Mouse (Mus musculus) T-helper 1 cell (primary cell): ENCODE results near the gene B4galnt1.
"Not testable (repeated sequence)": the region's sequence is repeated elsewhere in the genome, so short reads cannot be mapped to it uniquely, and the experiment has no call there.

Experiments used
- in situ Hi-C: fragments of 300-600 bp; cut with MboI, MseI; formaldehyde crosslinking; loops from one replicate; pipeline ENCODE4 v1.15.1; 2025; ENCODE audit warnings: high pct_unique_total_duplicates

The B4galnt1 gene

DNA sequence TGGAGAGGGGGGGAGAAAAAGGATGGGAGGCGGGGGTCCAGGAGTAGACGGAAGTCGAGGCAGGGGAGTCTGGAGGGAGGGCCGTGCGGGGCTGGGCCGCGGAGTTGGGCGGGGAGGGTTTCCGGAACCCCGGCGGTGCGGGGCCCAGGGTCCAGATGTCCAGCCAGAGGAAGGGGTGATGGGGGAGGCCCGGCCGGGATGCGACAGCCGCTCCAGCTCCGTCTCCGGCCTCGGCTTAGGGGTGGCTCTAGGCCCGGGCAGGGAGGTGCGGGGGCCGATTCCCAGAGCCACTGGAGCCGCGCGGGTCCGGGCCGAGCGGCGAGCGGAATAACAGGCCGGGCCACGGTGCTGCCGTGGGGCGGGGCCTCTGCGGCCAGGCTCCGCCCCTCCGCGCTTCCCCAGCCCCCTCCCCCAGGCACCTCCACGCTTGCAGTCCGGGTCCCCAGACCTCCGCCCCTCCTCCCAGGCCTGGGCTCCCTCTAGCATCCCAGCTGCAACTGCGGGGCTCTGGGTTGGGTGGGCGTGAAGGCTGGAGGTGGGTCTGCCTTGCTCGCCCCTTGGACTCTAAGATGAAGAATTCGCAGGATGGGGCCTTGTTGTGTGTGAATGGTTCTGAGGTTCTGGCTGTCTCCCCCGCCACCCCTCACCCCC, 23.6 kb downstream of the B4galnt1 start:
- in situ Hi-C loops: no loop called here

DNA sequence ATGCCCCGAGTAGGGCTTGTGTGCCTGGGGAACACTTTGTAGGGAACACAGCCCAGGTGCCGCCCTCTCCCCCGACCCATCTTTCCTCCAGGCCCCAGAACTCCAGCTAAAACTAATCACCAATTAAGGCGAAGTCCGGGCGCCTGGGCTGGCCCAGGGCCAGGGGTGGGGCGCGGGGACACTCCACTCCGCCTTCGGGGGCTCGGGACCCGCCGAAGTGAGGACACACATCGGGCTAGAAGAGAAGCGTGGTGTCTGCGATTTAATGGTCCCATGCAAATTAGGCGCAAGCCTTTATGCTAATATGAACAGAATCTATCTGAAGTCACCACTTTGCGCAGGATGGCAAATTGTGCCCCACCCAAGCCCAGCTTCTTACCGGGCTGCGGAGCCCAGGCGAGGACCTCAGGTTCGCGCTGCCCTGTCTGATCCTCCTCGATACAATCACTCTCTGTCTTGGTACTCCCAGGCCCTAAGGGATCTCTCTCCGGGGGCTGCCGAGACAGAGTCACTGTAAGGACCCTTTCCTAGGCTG, 24.2 kb downstream of the B4galnt1 start:
- in situ Hi-C loops: no loop called here

DNA sequence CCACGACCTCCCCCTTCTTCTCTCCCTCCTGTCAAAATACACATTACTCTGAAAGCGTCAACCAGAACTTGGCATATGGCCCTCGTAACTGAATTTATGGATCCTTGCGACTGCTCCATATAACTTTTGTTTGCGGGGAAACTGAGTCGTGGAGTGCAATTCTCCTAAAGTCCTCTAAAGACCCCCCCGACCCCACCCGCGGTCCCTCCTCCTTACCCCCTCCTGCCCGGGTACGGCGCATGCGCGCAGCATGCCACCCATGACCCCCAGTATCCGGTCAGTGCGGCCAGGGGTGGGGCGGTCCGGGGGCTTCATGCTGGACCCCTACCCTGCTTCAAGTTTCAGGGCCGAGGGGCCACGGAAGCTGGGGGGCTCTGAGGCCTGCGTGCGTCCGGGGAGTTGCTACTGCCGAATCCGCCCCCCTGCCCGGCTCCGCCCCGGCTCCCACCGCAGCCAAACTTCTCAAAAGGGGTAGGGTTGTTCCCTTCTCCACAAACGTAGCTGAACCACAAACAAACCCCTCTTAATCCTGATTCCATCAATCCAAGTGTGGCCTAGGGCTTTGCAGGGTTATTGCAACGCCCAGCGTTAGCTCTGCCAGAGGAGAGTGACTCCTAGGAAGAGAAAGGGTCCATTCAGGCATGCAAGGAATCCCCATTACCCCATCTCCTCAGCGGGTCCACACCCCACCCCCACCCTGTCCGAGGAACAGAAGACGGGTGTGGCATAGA, 24.8 kb downstream of the B4galnt1 start, which contains the start of gene Arhgef25:
Gene Arhgef25, minus strand, starts transcription at position 433 of the 731 bp plus-strand sequence.
- in situ Hi-C loops: no loop called here

DNA sequence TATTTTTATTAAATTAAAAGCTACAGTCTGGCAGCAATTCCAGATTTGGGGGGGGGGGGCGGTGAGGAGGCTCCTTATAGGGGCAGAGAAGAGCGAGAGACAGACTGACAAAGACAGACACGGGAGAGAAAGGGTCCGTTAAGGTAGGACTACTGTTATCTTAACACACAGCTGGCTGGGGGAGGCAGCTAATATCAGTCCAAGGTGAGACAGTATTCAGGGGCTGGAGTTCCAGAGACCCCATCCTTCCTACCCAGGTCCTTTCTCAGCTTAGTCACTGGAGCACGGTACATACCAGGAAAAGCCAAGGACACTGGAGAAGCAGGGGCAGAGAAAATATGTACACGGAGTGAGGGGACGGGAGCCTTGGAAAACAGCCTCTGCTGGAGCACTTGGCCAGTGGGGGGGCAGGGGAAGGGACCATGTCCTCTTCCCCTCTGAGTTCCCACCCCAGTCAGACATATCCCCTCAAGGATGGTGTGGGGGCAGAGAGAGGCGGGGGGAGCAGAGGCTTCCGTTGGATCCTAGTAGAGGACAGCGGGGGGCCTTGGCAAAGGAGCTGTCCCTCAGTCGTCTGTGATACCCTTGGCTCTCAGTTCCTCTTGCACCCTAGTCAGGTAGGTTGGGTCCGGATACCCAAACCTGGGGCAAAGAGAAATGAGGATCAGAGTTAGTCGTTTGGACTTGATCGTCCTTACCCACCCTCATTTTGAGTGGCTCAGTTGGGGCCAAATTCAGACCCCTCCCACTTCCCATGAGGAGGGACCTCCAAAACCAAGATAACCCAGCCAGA, 25.6 kb downstream of the B4galnt1 start:
- in situ Hi-C loops: no loop called here

DNA sequence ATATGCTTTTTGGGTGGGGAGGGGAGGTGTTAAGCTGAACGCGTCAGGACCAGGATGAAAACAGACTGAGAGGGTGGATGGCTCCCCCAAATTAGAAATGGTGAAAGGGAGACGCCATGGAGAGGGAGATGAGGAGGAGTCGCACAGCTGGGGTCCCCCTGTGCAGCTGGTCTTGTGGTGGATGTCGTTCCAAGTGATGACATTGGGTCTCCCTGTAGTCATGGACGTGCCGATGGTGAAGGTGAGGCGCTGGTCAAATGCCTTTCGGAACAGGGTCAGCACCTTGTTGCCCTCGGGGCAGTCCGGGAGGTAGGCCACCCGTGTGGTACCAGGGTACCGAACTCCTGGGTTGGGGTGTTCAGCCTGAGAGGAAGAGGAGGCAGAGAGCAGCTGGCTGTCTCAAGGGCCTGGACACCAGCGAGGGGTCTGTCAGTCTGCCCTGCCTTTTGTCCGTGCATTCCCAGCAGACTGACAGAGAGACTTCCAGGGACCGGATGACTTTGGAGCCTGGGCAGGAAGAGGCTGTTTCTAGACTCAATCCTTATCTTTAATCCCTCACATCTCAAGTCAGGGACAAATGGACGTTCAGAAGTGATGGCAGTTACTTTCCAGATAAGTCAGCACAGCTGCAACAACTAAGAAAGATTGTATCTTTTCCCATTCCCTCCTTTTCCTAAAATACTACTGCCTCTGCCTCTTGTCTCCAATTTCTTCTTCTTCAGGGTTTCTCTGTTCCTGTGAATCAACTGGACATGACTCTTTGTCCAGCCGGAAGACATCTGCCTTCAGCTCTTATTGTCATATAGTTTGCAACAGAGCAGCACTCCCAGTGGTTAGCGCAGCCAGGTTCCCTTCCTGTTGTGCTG, 26.4 kb downstream of the B4galnt1 start:
- in situ Hi-C loops: no loop called here

DNA sequence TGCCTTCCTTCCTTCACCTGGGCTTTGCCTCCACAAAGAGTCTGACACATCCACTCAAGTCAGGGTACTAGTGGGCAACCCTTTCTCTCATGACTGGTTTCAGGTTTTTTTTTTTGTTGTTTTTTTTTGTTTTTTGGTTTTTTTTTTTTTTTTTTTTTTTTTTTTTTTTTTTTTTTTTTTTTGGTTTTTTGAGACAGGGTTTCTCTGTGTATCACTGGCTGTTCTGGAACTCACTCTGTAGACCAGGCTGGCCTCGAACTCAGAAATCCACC, 27.0 kb downstream of the B4galnt1 start:
- in situ Hi-C loops: not testable (repeated sequence)

DNA sequence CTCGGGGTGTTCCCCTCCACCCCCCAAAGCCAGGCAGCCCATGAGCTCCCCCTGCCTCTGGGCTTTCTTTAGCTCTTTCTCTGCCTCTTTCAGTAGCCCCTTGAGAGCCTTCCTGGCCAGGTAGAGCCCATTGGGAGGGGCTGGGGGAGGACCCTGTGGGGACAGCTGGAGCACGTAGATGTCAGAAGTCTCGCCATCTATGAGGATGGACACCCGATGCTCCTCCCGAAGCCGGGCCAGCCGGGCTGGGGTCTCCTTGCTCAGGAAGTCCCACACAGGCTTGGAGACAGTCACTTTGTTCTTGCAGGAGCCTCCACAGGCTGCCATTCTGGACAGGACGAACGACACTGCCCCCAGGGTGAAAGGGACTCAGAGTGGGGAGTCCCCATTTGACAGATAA, 28.0 kb downstream of the B4galnt1 start:
- in situ Hi-C loops: no loop called here

DNA sequence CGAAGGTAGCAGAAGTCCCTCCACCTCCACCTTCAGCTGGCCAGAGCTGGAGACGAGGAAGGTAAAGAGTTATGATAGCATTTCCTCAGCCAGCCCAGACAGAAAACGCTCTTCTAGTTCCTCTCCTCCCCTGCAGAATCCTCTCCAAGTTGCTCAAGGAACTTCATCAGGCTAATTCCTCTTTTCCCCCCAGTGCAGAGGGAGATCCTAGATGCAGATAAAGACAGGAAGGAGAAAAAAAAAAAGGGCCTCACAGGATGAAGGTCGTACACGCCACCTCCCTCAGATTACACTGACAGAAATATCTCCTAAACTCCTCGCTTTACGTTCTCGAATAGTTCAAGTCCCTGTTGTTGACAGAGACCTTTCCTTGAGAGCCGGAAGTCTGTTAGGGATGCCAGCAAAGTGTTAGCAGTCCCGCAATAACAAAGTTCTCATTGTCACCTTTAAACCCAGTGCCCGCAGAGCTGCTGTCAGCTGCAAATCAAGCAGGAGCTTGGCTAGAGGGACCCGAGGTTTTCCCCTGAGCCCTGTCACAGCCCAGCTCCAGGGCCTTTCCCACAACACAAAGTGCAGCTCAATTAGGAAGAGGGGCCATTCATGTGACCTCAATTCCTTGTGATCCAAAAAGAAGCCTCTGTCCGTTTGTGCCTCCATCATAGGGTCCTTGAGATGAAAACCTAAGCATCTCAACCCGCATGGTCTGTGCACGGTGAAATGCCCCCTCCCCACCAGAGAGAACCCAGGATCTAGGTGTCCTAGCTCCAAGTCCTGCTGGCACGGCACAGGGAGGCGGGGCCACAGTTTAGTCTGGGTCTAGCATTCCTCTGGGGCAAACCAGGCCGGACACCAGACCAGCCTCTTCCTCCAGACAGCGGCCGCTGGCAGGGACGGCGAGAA, 29.7 kb downstream of the B4galnt1 start:
- in situ Hi-C loops: no loop called here

DNA sequence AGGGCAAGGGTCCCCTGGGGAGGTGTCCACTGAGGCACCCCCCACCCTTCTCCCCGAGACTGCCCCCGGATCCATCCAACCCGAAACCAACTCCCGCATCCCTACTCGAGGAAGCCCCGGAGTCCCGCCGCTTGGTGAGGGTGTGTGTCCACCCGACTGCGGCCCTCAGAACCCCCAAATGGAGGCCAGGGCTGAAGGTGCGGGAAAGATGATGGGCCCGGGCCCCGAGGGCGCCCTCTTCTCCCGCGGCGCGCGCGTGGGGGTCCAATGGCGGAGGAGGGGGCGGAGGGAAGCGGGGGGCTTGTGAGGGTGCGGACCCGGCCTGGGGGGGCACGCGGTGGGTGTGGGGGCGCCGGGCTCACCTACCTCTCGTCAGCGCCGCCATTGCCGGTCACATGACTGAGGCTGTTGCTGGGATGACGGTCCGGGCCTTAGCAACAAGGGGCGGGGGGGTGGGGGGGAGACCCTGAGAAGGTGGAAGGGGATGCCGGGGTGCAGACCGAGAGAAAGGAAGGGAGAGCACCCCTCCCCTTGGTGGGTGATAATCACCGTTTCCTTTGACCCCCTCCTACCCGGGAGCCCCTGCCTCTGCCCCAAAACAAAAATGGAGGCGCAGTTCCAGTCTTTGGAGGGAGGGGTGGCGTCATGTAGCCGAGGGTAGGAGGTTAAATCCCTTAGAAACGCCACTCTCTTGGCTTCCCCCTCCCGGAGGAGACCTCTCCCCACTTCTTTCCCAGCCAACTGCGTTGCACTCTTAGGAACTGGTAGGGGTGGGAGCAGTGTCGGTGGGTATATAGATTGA, 30.5 kb downstream of the B4galnt1 start, which contains the start of gene Dtx3:
Gene Dtx3, minus strand, starts transcription at position 401 of the 802 bp plus-strand sequence.
- in situ Hi-C loops: no loop called here

DNA sequence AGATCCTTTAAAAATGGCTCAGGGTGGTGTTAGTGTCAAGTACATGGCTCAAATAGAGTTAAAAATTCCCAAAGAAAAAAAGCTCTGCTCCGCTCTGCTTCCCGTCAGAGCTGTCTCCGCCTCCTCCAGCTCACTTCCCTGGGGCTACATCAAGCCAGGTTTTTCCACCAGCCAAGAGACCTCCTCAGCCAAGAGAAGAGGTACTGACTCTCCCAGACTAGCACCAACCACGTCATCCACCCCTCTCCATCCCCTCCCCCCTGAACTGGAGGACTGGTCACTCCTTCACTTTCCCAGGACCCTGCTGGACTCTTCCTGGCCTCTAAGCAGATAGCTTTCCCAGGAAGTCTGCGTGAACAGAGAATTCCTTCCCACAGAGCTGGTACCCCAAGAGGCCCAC, 31.4 kb downstream of the B4galnt1 start:
- in situ Hi-C loops: no loop called here

DNA sequence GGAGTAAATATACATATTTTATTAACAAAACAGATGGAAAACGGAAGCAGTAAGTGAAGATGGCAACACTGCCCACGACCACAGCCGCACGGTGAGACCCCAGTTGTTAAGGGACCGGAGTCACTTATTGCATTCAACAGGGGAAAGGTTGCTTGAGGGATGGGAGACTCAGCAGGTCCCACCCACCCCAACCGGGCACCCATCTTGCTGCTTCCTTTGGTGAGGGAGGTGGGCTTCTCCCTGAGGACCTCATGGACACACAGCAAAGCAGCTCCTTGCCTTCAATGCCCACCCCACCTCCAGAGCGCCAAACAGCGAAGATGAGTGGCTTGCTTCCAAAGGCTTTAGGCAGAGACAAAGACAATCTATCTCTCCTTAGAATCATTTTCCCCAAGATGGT, 32.1 kb downstream of the B4galnt1 start:
- in situ Hi-C loops: no loop called here

DNA sequence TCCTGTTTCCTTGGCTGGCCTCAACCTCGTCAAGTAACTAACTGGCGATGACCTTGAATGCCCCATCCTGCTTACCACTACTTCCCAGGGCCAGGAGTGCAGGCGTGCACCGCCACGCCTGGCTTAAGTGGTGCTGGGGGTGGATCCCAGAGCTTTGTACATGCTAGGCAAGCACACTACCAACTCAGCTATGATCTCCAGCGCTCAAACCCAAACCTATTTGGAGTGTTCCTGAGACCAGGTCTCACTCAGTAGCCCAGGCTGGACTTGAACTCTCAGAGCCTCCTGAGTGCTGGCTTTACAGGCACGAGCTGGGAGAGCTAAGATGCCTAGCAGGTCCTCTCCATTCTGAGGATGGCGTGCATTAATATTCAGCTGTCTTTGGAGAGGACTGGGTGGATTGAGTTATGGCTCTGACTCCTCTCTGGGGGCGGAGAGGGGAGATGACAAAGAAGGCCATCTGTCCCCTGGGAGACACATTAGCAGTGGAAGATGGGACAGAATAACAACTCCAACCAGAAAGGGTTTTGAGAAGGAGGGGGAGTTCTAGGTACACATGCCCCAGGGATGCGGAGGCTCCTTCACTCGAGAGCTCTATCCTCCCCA, 32.6 kb downstream of the B4galnt1 start:
- in situ Hi-C loops: no loop called here

DNA sequence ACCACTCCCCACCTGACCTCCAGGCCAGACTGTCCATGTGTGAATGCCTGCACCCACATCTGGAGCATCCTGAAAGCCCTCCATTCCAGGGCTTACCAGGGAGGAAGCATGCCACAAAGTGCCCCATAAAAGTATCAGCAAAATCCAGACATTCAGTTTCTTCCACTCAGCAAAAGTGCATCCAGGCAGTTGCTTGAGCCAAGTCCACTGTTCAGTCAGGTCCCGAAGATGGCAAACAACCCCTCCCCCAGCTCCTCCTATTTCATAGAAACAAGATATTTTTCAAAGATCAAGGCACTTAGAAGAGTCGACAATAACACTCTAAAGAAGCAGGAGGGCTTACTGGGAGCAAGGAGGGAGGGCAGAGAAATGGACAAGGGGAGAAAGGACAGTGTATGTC, 33.5 kb downstream of the B4galnt1 start:
- in situ Hi-C loops: no loop called here

DNA sequence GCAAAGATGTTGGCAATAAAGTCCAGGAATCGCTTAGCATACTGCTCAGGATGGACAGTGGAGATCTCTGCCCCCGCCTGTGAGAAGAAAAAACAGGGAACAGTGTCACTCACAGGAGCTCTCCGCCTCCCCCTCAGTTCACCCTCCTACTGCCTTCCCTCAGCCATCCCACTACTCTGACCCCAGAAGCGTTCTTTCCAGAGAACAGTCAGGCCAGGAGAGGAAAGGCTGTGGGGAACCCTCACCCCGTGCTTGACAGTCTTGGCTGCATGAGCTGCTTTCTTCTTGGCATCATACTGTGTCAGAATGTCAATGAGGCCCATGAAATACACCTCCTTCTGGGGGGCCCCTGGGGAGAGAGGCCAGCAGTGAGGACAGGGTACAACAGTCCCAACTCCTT, 34.0 kb downstream of the B4galnt1 start:
- in situ Hi-C loops: no loop called here

DNA sequence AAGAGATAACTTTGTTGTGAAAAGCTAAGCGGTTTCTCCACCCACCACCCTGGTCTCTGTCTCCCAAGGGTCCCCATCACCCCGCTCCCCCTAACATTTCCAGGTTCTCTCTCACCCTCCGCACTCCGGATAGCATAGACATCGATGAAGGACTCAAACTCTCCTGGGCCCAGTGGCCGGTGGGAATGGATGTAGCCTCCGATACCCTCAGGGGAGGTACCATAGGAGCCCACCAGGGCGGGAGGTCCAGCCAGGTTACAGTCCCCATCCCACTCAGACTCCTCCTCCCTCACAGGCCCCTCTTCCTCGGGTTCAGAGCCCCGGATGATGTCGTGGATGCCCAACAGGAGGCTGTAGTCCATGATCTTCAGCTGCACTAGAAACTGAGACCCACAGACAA, 34.4 kb downstream of the B4galnt1 start:
- in situ Hi-C loops: no loop called here

DNA sequence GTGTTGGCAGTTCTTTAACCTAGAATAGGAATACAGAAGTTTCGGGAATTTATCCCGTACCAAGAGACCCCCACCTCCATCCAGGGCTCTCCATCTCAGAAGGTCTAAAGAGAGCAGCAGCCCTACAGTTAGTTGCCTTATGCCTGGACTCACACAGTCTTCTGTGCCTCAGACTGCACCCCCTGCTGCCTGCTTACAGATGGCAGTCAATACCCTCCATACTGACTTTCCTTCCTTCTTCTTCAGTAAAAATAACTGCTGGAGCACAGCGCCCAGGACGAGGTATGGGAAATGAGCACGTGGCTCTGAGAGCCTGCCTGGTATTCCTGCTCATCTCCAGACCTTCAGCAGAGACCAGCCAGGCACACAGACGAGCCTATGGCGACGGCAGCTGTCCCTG, 35.3 kb downstream of the B4galnt1 start:
- in situ Hi-C loops: no loop called here

DNA sequence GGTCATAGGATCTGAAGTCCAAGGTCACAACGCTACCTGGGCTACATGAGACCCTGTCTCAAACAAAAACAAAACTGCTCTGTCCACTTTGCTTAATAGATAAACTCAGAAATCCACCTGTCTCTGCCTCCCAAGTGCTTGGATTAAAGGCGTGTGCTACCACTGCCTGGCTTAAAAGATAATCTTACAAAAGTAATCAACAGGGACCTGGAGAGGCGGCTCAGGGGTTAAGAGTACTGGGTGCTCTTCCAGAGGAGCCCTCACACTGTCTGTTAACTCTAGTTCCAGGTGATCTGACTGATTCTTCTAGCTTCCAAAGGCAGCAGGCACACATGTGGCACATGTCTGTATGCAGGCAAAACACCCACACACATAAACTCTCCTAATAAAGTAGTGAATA, 38.1 kb downstream of the B4galnt1 start:
- in situ Hi-C loops: no loop called here

DNA sequence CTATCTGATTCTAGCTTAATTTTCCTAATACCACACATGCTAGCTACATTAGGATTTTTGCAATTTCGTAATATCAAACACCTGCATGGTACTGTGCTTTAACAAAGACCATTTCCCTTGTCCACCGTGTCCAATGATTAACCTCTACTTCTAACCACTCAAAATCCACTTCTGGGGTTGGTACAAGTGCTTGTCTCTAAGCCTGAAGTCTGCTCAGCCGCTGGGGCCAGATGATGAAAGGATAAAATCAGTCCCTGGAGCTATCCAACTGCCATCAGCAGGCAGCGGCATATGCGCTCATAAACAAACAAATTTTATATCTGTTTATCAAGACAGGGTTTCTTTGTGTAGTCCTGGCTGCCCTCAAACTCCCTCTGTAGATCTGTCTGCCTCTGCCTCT, 39.6 kb downstream of the B4galnt1 start:
- in situ Hi-C loops: no loop called here

DNA sequence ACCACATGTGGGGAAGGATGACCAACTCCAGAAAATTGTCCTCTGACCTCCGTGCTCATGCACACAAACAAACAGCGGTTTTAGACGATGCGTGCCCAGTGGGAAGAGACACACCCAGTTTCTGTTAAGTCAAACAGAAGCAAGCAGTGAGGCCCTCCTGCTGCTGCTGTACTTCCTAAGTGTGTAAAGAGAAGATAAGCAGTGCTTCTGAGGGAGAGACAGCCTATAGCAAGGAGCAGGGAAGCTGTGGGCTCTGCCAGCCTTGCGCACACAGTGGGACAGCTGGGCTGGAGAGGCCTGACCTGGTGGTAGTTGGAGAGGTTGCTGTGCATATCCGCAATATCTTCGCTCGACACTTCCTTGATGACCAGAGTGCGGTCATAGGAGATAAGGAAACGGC, 40.3 kb downstream of the B4galnt1 start:
- in situ Hi-C loops: no loop called here
